Mouse (Mus musculus) myocyte (in vitro differentiated cells): ENCODE results near the gene Tgfb1.

Experiments used
- CEBPB ChIP-seq: IDR thresholded peaks from 2 replicates; pipeline ENCODE4 v1.6.1; 2011; ENCODE audit warnings: mild to moderate bottlenecking, moderate library complexity; ENCODE audit not compliant: poor library complexity, insufficient read depth, severe bottlenecking
- E2F4 ChIP-seq: IDR thresholded peaks from one replicate; pipeline ENCODE4 v1.6.1; 2011; ENCODE audit warnings: mild to moderate bottlenecking, control low read depth, moderate library complexity; ENCODE audit not compliant: insufficient read depth
- MAX ChIP-seq: IDR thresholded peaks from one replicate; pipeline ENCODE4 v1.6.1; 2011; ENCODE audit warnings: low read depth, mild to moderate bottlenecking, control low read depth
- MYOD1 ChIP-seq, 3 experiments: IDR thresholded peaks; one replicate each; pipeline ENCODE4 v1.6.1; 2011; ENCODE audit warnings: control low read depth in 2 of 3, low read depth in 2 of 3, mild to moderate bottlenecking in 2 of 3, moderate library complexity in 1 of 3; ENCODE audit not compliant: insufficient read length in 2 of 3, control insufficient read depth in 1 of 3
- POLR2A ChIP-seq: IDR thresholded peaks from one replicate; pipeline ENCODE4 v1.6.1; 2011; ENCODE audit warnings: low read depth, mild to moderate bottlenecking, control low read depth, moderate library complexity; ENCODE audit not compliant: insufficient read length
- POLR2AphosphoS2 ChIP-seq: IDR thresholded peaks from one replicate; pipeline ENCODE4 v1.6.1; 2011; ENCODE audit warnings: low read depth, control low read depth; ENCODE audit not compliant: insufficient read length
- REST ChIP-seq: IDR thresholded peaks from one replicate; pipeline ENCODE4 v1.6.1; 2011; ENCODE audit warnings: mild to moderate bottlenecking, control low read depth, moderate library complexity; ENCODE audit not compliant: insufficient read depth, insufficient read length
- TCF12 ChIP-seq: IDR thresholded peaks from one replicate; pipeline ENCODE4 v1.6.1; 2011; ENCODE audit warnings: mild to moderate bottlenecking, control low read depth; ENCODE audit not compliant: poor library complexity, insufficient read depth, severe bottlenecking
- TCF3 ChIP-seq: IDR thresholded peaks from one replicate; pipeline ENCODE4 v1.6.1; 2011; ENCODE audit warnings: low read depth, control low read depth; ENCODE audit not compliant: insufficient read length

- TF ChIP-seq POLR2A = no peak
- no peak for TF ChIP-seq MYOD1 (IDR thresholded peaks at IDR 0.05; ENCODE audit: control insufficient read depth in 1 of 3, insufficient read length in 2 of 3, low read depth in 2 of 3)
- no peak for TF ChIP-seq E2F4
- TF ChIP-seq POLR2AphosphoS2 = no peak
- no peak for TF ChIP-seq TCF12
- no peak for TF ChIP-seq MAX
- no peak for TF ChIP-seq CEBPB
- no peak for TF ChIP-seq REST
- TF ChIP-seq TCF3 = no peak
Observed at GRCm38 (mm10) chr7:25690051-25690450, 3.2 kb downstream of the Tgfb1 start.
